Mouse (Mus musculus): Measurements from ENCODE around the gene Dlx4. TPM values are rescaled to one million over a fixed set of nuclear protein-coding genes. Genes with fewer than 3 reads are reported as not detected.

Gene Dlx4
- polyA plus RNA-seq, 1 experiment from 2014 or later, result 0.10 TPM

DNA sequence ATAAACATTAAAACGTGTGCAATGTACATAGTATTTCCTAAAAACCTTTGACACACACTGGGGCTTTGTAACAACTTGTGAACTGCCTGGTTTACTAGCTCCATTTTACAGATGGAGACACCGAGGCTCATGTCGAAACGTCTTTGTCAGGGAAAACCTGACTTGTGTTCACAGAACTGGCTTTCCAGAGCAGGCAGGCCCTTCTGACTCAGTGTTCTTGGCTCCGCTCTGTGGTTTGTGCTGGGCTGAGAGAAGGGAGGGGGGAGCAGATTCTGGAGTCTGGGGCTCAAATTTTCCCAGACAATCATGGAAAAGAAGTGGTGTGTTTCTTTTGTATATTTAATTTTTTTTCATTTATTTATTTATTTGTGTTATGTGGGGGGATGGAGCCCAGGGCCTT is 7.6 kb upstream of the Dlx4 start:
- WGBS, result 76% methylated on average over 5 of the region's 5 CpGs
- no peak overlapping the region for H3K27ac ChIP-seq
- ATAC-seq (ENCODE audit: low FRiP score, low read depth), result no peak
- H3K9me3 ChIP-seq, result no peaks in the 10 kb centered on the region
- H3K4me1 ChIP-seq, result no peaks in the 10 kb centered on the region
- H3K4me2 ChIP-seq (replicated peaks), result no peak overlapping the region
- no peak overlapping the region for H3K9ac ChIP-seq
- no peak overlapping the region for H3K4me3 ChIP-seq
- H3K36me3 ChIP-seq, result no peaks in the 10 kb centered on the region
- H3K27me3 ChIP-seq (replicated peaks), result peaks cover 57% of the 10 kb centered on the region

- WGBS, result 24% methylated on average over 5 of the region's 5 CpGs
- no peak overlapping the region for H3K9ac ChIP-seq
- H3K4me1 ChIP-seq, result no peaks in the 10 kb centered on the region
- no peak overlapping the region for H3K4me3 ChIP-seq
- no peak overlapping the region for H3K4me2 ChIP-seq (replicated peaks)
- no peaks in the 10 kb centered on the region for H3K9me3 ChIP-seq
- ATAC-seq (ENCODE audit: low FRiP score, low read depth), result no peak
- H3K36me3 ChIP-seq, result no peaks in the 10 kb centered on the region
- H3K27ac ChIP-seq, result no peak overlapping the region
- peaks cover 62% of the 10 kb centered on the region for H3K27me3 ChIP-seq (replicated peaks)
These were observed 7.1 kb upstream of the Dlx4 start for GRCm38 (mm10) chr11:95153116-95153515.

- Histone ChIP-seq H3K27me3 (replicated peaks) (peaks cover 86% of the 10 kb centered on the region), H3K4me1 (peaks cover 8% of the 10 kb centered on the region), H3K9ac (no peak overlapping the region), H3K4me3 (no peak overlapping the region; the same call in 1 of the 2 replicates), H3K9me3 (no peaks in the 10 kb centered on the region), H3K36me3 (no peaks in the 10 kb centered on the region), H3K27ac (no peak overlapping the region), H3K4me2 (replicated peaks) (no peak overlapping the region)
- WGBS, result 2% methylated on average over 33 of the region's 33 CpGs
- ATAC-seq (ENCODE audit: low FRiP score, low read depth), result no peak
These were observed 4.4 kb upstream of the Dlx4 start for GRCm38 (mm10) chr11:95150269-95151049.

- H3K9me3 ChIP-seq, result no peaks in the 10 kb centered on the region
- H3K4me1 ChIP-seq, result peaks cover 13% of the 10 kb centered on the region
- ATAC-seq (ENCODE audit: low FRiP score, low read depth), result no peak
- H3K4me2 ChIP-seq (replicated peaks), result no peak overlapping the region
- no peak overlapping the region for H3K9ac ChIP-seq
- peaks cover 91% of the 10 kb centered on the region for H3K27me3 ChIP-seq (replicated peaks)
- H3K36me3 ChIP-seq, result no peaks in the 10 kb centered on the region
- H3K27ac ChIP-seq, result no peak overlapping the region
- no peak overlapping the region for H3K4me3 ChIP-seq
- 2% methylated on average over 27 of the region's 27 CpGs for WGBS
These were observed 3.6 kb upstream of the Dlx4 start for GRCm38 (mm10) chr11:95149462-95150268.

DNA sequence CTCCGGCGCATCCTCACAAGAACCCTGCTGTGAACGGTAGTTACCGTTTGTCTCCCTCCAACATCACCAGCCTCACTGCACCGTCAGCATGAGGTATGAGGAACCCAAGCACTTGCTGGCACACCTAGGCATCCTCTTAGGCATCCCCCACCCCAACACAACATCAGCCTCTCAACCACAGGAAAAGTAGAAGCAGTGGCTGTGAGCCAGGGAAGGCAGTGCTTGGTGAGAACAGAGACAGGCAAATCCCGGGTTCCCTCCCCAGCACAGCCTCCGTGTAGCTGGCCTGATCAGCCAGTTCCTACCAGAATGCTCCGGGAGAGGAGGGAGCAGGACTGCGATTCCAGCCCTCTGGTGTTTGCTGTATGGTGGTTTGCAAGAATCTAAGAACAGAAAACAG is 2.7 kb upstream of the Dlx4 start:
- Histone ChIP-seq H3K27me3 (replicated peaks) (peaks cover 99% of the 10 kb centered on the region), H3K4me2 (replicated peaks) (no peak overlapping the region), H3K4me3 (no peak overlapping the region), H3K9ac (no peak overlapping the region), H3K9me3 (no peaks in the 10 kb centered on the region), H3K27ac (no peak overlapping the region), H3K4me1 (peaks cover 13% of the 10 kb centered on the region), H3K36me3 (no peaks in the 10 kb centered on the region)
- under 1% methylated on average over 9 of the region's 9 CpGs for WGBS
- no peak for ATAC-seq (ENCODE audit: low FRiP score, low read depth)

GRCm38 (mm10) chr11:95144946-95145483 is 1.0 kb downstream of the Dlx4 start:
- no peaks in the 10 kb centered on the region for H3K36me3 ChIP-seq
- no peak overlapping the region for H3K27ac ChIP-seq
- peak overlapping the region; percentile 61 for H3K4me2 ChIP-seq (replicated peaks)
- WGBS, result under 1% methylated on average over 34 of the region's 34 CpGs
- H3K9ac ChIP-seq, result no peak overlapping the region
- ATAC-seq (ENCODE audit: low FRiP score, low read depth), result no peak
- H3K4me3 ChIP-seq, result 0 out of 2 replicates have a peak overlapping the region, but pooled peaks have one; percentile 29
- peaks cover 18% of the 10 kb centered on the region for H3K4me1 ChIP-seq
- no peaks in the 10 kb centered on the region for H3K9me3 ChIP-seq
- H3K27me3 ChIP-seq (replicated peaks), result peaks cover 100% of the 10 kb centered on the region

GRCm38 (mm10) chr11:95144091-95144945 is 1.7 kb downstream of the Dlx4 start:
- no peak for ATAC-seq (ENCODE audit: low FRiP score, low read depth)
- Histone ChIP-seq H3K27ac (no peak overlapping the region), H3K36me3 (no peaks in the 10 kb centered on the region), H3K4me1 (peaks cover 21% of the 10 kb centered on the region), H3K4me2 (replicated peaks) (no peak overlapping the region; the same call in 1 of the 2 replicates), H3K9ac (no peak overlapping the region), H3K4me3 (no peak overlapping the region), H3K9me3 (no peaks in the 10 kb centered on the region), H3K27me3 (replicated peaks) (peaks cover 100% of the 10 kb centered on the region)
- 5% methylated on average over 9 of the region's 9 CpGs for WGBS

GRCm38 (mm10) chr11:95143663-95144062 is 2.4 kb downstream of the Dlx4 start:
- Histone ChIP-seq H3K27ac (no peak overlapping the region), H3K4me2 (replicated peaks) (no peak overlapping the region), H3K4me1 (peaks cover 28% of the 10 kb centered on the region), H3K9me3 (no peaks in the 10 kb centered on the region), H3K27me3 (replicated peaks) (peaks cover 100% of the 10 kb centered on the region), H3K36me3 (no peaks in the 10 kb centered on the region), H3K9ac (no peak overlapping the region), H3K4me3 (no peak overlapping the region)
- WGBS, result 4% methylated on average over 4 of the region's 4 CpGs
- ATAC-seq (ENCODE audit: low FRiP score, low read depth), result no peak

DNA sequence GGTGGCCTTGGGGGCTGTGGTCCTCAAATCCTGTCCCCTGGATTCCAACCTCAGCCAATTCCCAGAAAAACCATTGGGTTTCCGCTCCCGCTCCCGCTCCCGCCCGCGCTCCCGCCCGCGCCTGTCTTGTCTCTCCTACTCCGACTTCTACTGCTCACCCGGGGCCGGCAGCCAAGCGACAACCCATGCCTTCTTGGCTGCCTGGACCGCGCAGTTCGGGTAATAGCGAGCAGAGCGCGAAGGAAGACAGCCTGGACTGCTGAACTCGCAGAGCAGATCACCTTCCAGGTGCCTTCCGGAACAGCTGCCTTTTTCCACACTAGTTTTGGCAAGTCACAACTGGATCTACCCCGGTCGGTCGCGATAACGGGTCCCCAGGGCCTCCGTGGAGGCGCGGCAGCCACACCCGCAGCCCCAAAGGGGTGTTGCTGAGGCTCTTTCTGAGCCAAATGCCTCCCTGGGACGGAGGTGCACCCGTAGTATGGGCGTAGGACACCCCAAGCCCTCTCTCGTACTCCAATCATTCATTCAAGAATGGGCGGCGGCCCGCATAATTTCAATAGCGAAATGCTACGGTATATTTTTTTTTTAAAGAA is 3.0 kb downstream of the Dlx4 start:
- Histone ChIP-seq H3K9ac (no peak overlapping the region), H3K4me3 (no peak overlapping the region), H3K27ac (no peak overlapping the region), H3K27me3 (replicated peaks) (peaks cover 100% of the 10 kb centered on the region), H3K4me2 (replicated peaks) (no peak overlapping the region), H3K9me3 (no peaks in the 10 kb centered on the region), H3K4me1 (peaks cover 28% of the 10 kb centered on the region), H3K36me3 (no peaks in the 10 kb centered on the region)
- WGBS, result 2% methylated on average over 39 of the region's 39 CpGs
- ATAC-seq (ENCODE audit: low FRiP score, low read depth), result no peak

GRCm38 (mm10) chr11:95142258-95142657 is 3.8 kb downstream of the Dlx4 start:
- Histone ChIP-seq H3K9ac (no peak overlapping the region), H3K36me3 (no peaks in the 10 kb centered on the region), H3K4me1 (peaks cover 28% of the 10 kb centered on the region), H3K4me3 (no peak overlapping the region), H3K9me3 (no peaks in the 10 kb centered on the region), H3K27ac (no peak overlapping the region), H3K27me3 (replicated peaks) (peaks cover 100% of the 10 kb centered on the region), H3K4me2 (replicated peaks) (no peak overlapping the region)
- ATAC-seq (ENCODE audit: low FRiP score, low read depth), result no peak
- 12% methylated on average over 10 of the region's 10 CpGs for WGBS

- H3K4me2 ChIP-seq (replicated peaks), result no peak overlapping the region
- no peaks in the 10 kb centered on the region for H3K9me3 ChIP-seq
- ATAC-seq (ENCODE audit: low FRiP score, low read depth), result no peak
- no peak overlapping the region for H3K9ac ChIP-seq
- H3K27me3 ChIP-seq (replicated peaks), result peaks cover 86% of the 10 kb centered on the region
- no peak overlapping the region for H3K4me3 ChIP-seq
- no peaks in the 10 kb centered on the region for H3K36me3 ChIP-seq
- peaks cover 14% of the 10 kb centered on the region; the same call in 1 of the 2 replicates for H3K4me1 ChIP-seq
- H3K27ac ChIP-seq, result no peak overlapping the region
- 42% methylated on average over 5 of the region's 5 CpGs for WGBS
These were observed 6.2 kb downstream of the Dlx4 start for GRCm38 (mm10) chr11:95139871-95140270.

Data from neural tube, embryonic 12.5 days (tissue).